Mouse (Mus musculus) megakaryocyte, embryonic 14.5 days (primary cell): ENCODE measurements around the gene Wnk2.

Experiments
- FLI1 ChIP-seq: IDR thresholded peaks from 2 replicates; pipeline ENCODE4 v1.6.1; 2012; ENCODE audit warnings: low read length, inconsistent platforms, mixed read lengths
- GATA1 ChIP-seq: IDR thresholded peaks from 3 replicates; pipeline ENCODE4 v1.6.1; 2012; ENCODE audit warnings: mixed read lengths, low read length, inconsistent platforms, borderline replicate concordance

DNA sequence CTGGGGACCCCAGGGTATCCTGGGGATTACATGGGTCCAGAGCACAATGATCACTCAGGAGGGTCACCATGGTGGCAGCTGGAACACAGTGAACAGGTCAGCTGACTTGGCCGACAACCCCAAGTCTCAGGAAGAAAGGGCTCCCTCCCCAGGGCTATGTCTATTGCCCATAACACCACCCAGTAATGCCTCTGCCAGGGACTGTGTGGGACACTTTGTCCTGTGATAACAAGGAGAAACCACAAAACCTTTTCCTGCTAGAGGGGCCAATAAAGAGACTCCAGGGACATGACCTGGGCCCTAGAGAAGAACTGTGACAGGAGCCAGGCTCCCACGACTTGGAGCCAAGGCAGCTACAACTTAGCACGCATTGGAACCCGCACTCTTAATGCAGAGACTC, 51.0 kb downstream of the Wnk2 start:
- no peak for TF ChIP-seq GATA1
- TF ChIP-seq FLI1, result no peak
